Mouse (Mus musculus) heart, postnatal 0 days (tissue): Measurements from ENCODE around the gene Rasgef1a.

Experiments used
- CTCF ChIP-seq: IDR thresholded peaks from 2 replicates; pipeline ENCODE4 v1.5.1; 2016; ENCODE audit warnings: antibody characterized with exemption, control low read depth, low read depth
- EP300 ChIP-seq: IDR thresholded peaks from 2 replicates; pipeline ENCODE4 v1.6.1; 2016; ENCODE audit warnings: antibody characterized with exemption, low read depth

- TF ChIP-seq CTCF (no peak), EP300 (no peak)
Measured at GRCm38 (mm10) chr6:118047811-118048505, 36.7 kb downstream of the Rasgef1a start.
